Mouse (Mus musculus) C2C12 (cell line): ENCODE measurements around the gene Crip2.

Experiments used
- CEBPB ChIP-seq: IDR thresholded peaks from one replicate; pipeline ENCODE4 v1.6.1; 2011; ENCODE audit warnings: low read depth, mild to moderate bottlenecking, control low read depth, moderate library complexity
- CTCF ChIP-seq: IDR thresholded peaks from one replicate; pipeline ENCODE4 v1.5.1; 2011; ENCODE audit not compliant: control insufficient read depth, insufficient read depth, insufficient read length
- FOSL1 ChIP-seq: IDR thresholded peaks from one replicate; pipeline ENCODE4 v1.8.0; 2011; ENCODE audit warnings: mild to moderate bottlenecking, low read length; ENCODE audit not compliant: poor library complexity, insufficient read depth, severe bottlenecking
- MAX ChIP-seq: IDR thresholded peaks from one replicate; pipeline ENCODE4 v1.6.1; 2011; ENCODE audit warnings: mild to moderate bottlenecking, control low read depth
- MYOD1 ChIP-seq: IDR thresholded peaks from one replicate; pipeline ENCODE4 v1.6.1; 2011; ENCODE audit warnings: low read depth; ENCODE audit not compliant: control insufficient read depth, insufficient read length
- MYOG ChIP-seq: IDR thresholded peaks from one replicate; pipeline ENCODE4 v1.6.1; 2011; ENCODE audit not compliant: control insufficient read depth, insufficient read length; ENCODE audit errors: extremely low read depth

DNA sequence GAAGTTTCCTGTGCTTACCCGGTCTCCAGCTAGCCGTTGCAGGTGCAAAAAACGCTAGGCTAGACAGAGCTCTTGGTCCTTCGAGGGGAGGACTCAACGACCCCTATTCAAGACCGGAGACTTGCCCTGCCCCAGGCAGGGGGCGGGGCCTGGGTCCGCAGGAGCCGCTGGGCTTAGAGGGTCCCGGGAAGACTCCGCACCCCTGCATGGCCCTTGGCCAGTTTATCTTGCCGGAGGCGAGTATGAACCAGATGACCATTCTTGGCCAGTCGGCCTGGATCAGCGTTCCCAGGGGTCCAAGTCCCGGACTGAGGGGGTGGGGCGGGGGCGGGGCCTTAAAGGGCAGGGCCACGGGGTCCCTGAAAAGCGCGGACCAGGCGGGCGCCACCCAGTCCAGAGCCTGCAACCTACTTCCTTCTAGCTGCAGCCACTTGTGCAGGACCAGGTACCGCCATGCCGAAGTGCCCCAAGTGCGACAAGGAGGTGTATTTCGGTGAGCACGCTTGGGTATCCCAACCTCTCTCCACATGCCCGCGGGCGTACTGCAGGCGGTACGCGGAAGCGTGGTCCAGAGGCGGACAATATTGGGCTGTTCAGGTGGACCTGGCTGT lies 11.7 kb downstream of the Crip2 start:
- no peak for TF ChIP-seq CTCF
- no peak for TF ChIP-seq MYOG
- TF ChIP-seq CEBPB, result no peak
- TF ChIP-seq MAX, result no peak
- TF ChIP-seq FOSL1, result no peak
- no peak for TF ChIP-seq MYOD1
